Mouse (Mus musculus) cerebellum, adult 2 months (tissue): ENCODE results near the gene Rreb1.

ENCODE experiments used
- CTCF ChIP-seq: fragments of 200-500 bp; IDR thresholded peaks from 2 replicates; pipeline ENCODE4 v1.5.1; 2011; ENCODE audit warnings: low read depth, mild to moderate bottlenecking, control low read depth, low read length, moderate library complexity, borderline replicate concordance; ENCODE audit not compliant: insufficient read depth
- POLR2A ChIP-seq: fragments of 200-500 bp; IDR thresholded peaks from 2 replicates; pipeline ENCODE4 v1.6.1; 2011; ENCODE audit warnings: low read length, control low read depth, borderline replicate concordance; ENCODE audit not compliant: insufficient read depth

GRCm38 (mm10) chr13:37864697-37865096 is 86.5 kb downstream of the Rreb1 start:
- no peak for TF ChIP-seq CTCF
- no peak for TF ChIP-seq POLR2A
